Mouse (Mus musculus) layer of hippocampus, adult 9-11 months (tissue): Measurements from ENCODE around the gene Olfr1062.
"Not testable (repeated sequence)": the region's sequence is repeated elsewhere in the genome, so short reads cannot be mapped to it uniquely, and the experiment has no call there.

Experiments
- DNase-seq: peaks from one replicate; pipeline ENCODE4 v3.0.0; 2022

The Olfr1062 gene

GRCm38 (mm10) chr2:86426649-86427048 lies at the start of gene Olfr1062:
Olfr1062 (minus strand) TSS chr2:86426749.
- not testable (repeated sequence) for DNase-seq

GRCm38 (mm10) chr2:86464442-86465109 lies 38.0 kb upstream of the Olfr1062 start:
- DNase-seq = peak; percentile 33

GRCm38 (mm10) chr2:86460434-86460833 lies 33.9 kb upstream of the Olfr1062 start:
- DNase-seq = no peak

GRCm38 (mm10) chr2:86456169-86456568 lies 29.6 kb upstream of the Olfr1062 start, which contains the start of gene Olfr1066:
Olfr1066 (minus strand) TSS chr2:86456269.
- no peak for DNase-seq

GRCm38 (mm10) chr2:86450491-86450890 lies 23.9 kb upstream of the Olfr1062 start, which contains the start of gene Olfr1065:
Olfr1065 (minus strand) TSS chr2:86450591.
- DNase-seq = not testable (repeated sequence)

GRCm38 (mm10) chr2:86442101-86442500 lies 15.6 kb upstream of the Olfr1062 start:
- not testable (repeated sequence) for DNase-seq

GRCm38 (mm10) chr2:86428511-86428910 lies 2.0 kb upstream of the Olfr1062 start:
- not testable (repeated sequence) for DNase-seq

GRCm38 (mm10) chr2:86413950-86414349 lies 12.6 kb downstream of the Olfr1062 start, which contains the start of gene Olfr1061:
Olfr1061 (minus strand) TSS chr2:86414050.
- DNase-seq = no peak

GRCm38 (mm10) chr2:86395114-86395513 lies 31.4 kb downstream of the Olfr1062 start:
- no peak for DNase-seq

GRCm38 (mm10) chr2:86388461-86388860 lies 38.1 kb downstream of the Olfr1062 start, which contains the start of gene Olfr1058:
Olfr1058 (minus strand) TSS chr2:86388561.
- not testable (repeated sequence) for DNase-seq

- DNase-seq = no peak
Measured at GRCm38 (mm10) chr2:86378293-86378692, 48.3 kb downstream of the Olfr1062 start, which contains the start of gene Olfr1057. Olfr1057 (minus strand) TSS chr2:86378393.
